Mouse (Mus musculus) neural tube, postnatal 0 days (tissue): ENCODE data around the gene Klra3. TPM values are rescaled to one million over a fixed set of nuclear protein-coding genes. Genes with fewer than 3 reads are reported as not detected.

ENCODE experiments used
- polyA plus RNA-seq: library from polyadenylated mRNA; unstranded; fragments of >200 nt; fragmentation: Nextera tagmentation; extraction: Ambion mirVana; gene quantifications from 2 replicates; pipeline ENCODE4 v1.2.1, GENCODE M21; 2015

Gene Klra3
- not detected in 2 replicates for polyA plus RNA-seq

GRCm38 (mm10) chr6:130337411-130337810, at the start of gene Klra3:
Gene Klra3, minus strand, starts transcription at chr6:130337574.

GRCm38 (mm10) chr6:130386750-130387149, 49.4 kb upstream of the Klra3 start, which contains the start of gene Klra1:
Gene Klra1, minus strand, starts transcription at chr6:130386874.

GRCm38 (mm10) chr6:130281828-130282227, 55.5 kb downstream of the Klra3 start, which contains the start of gene Klra10:
Gene Klra10, minus strand, starts transcription at chr6:130281928.

Other genes starting within 250 kb of the Klra3 start
- gene Klra8, start 207.7 kb downstream of the Klra3 start, polyA plus RNA-seq = not detected in 2 replicates
- gene Klra9, start 144.5 kb downstream of the Klra3 start, polyA plus RNA-seq = not detected in 2 replicates
- gene Klra7, start 104.3 kb downstream of the Klra3 start, polyA plus RNA-seq = not detected in 2 replicates
- not detected in 2 replicates for gene Klra10, start 55.6 kb downstream of the Klra3 start, polyA plus RNA-seq
- gene Klra1, start 49.3 kb upstream of the Klra3 start, polyA plus RNA-seq = not detected in 2 replicates